Mouse (Mus musculus): ENCODE data around the gene Ddb1. TPM values are rescaled to one million over a fixed set of nuclear protein-coding genes. Genes with fewer than 3 reads are reported as not detected.
"Not testable (repeated sequence)": the region's sequence is repeated elsewhere in the genome, so short reads cannot be mapped to it uniquely, and the experiment has no call there.

Ddb1 gene
- polyA plus RNA-seq (2014; fragmentation: Nextera tagmentation; extraction: Ambion mirVana): 176 and 245 TPM in 2 replicates

- Histone ChIP-seq H3K4me3 (ENCODE audit: low read depth, low read length) (peak within 1 kb of the TSS; percentile 77), H3K4me2 (ENCODE audit: low read depth, low read length) (peak within 1 kb of the TSS; percentile 80), H3K9me3 (ENCODE audit: control insufficient read depth, low read length) (no peaks in the 10 kb centered on the region), H3K9ac (replicated peaks; ENCODE audit: low read depth, low read length) (peak within 1 kb of the TSS; percentile 66), H3K27me3 (ENCODE audit: control insufficient read depth, insufficient read depth, low read length) (no peaks in the 10 kb centered on the region), H3K4me1 (ENCODE audit: control insufficient read depth, insufficient read depth, low read length) (peaks cover 29% of the 10 kb centered on the region), H3K36me3 (ENCODE audit: control insufficient read depth, insufficient read depth, low read length) (peaks cover 28% of the 10 kb centered on the region), H3K27ac (ENCODE audit: low read depth, low read length) (peak within 1 kb of the TSS; percentile 94)
- under 1% methylated on average over 48 of the region's 49 CpGs for WGBS
- peak; percentile 96 for ATAC-seq (ENCODE audit: low read depth)
Measured at GRCm38 (mm10) chr19:10605293-10605900, at the start of gene Ddb1, which contains the start of gene Tkfc. TSS of gene Ddb1 (plus strand) at chr19:10605327. TSS of gene Tkfc (minus strand) at chr19:10605654.

- peak; percentile 99 for ATAC-seq (ENCODE audit: low read depth)
- Histone ChIP-seq H3K4me3 (ENCODE audit: low read depth, low read length) (peak within 1 kb of the TSS; percentile 45), H3K4me2 (ENCODE audit: low read depth, low read length) (peak within 1 kb of the TSS; percentile 64), H3K27ac (ENCODE audit: low read depth, low read length) (peak within 1 kb of the TSS; percentile 76), H3K4me1 (ENCODE audit: control insufficient read depth, insufficient read depth, low read length) (peaks cover 5% of the 10 kb centered on the region; the same call in 1 of the 2 replicates), H3K9ac (replicated peaks; ENCODE audit: low read depth, low read length) (peak within 1 kb of the TSS; percentile 57), H3K27me3 (ENCODE audit: control insufficient read depth, insufficient read depth, low read length) (no peaks in the 10 kb centered on the region), H3K9me3 (ENCODE audit: control insufficient read depth, low read length) (no peaks in the 10 kb centered on the region), H3K36me3 (ENCODE audit: control insufficient read depth, insufficient read depth, low read length) (peaks cover 14% of the 10 kb centered on the region)
- WGBS: 1% methylated on average over 43 of the region's 43 CpGs
Measured at GRCm38 (mm10) chr19:10555624-10556510, 49.3 kb upstream of the Ddb1 start, which contains the start of gene Tmem216. TSS of gene Tmem216 (minus strand) at chr19:10556238.

- WGBS: 72% methylated on average over 2 of the region's 2 CpGs
- H3K4me3 ChIP-seq (ENCODE audit: low read depth, low read length): no peak overlapping the region
- no peaks in the 10 kb centered on the region for H3K27me3 ChIP-seq (ENCODE audit: control insufficient read depth, insufficient read depth, low read length)
- no peak overlapping the region for H3K4me2 ChIP-seq (ENCODE audit: low read depth, low read length)
- H3K9ac ChIP-seq (replicated peaks; ENCODE audit: low read depth, low read length): no peak overlapping the region
- H3K9me3 ChIP-seq (ENCODE audit: control insufficient read depth, low read length): no peaks in the 10 kb centered on the region
- no peak overlapping the region for H3K27ac ChIP-seq (ENCODE audit: low read depth, low read length)
- H3K36me3 ChIP-seq (ENCODE audit: control insufficient read depth, insufficient read depth, low read length): peaks cover 3% of the 10 kb centered on the region; the same call in 1 of the 2 replicates
- no peak for ATAC-seq (ENCODE audit: low read depth)
- peaks cover 5% of the 10 kb centered on the region; the same call in 1 of the 2 replicates for H3K4me1 ChIP-seq (ENCODE audit: control insufficient read depth, insufficient read depth, low read length)
Measured at GRCm38 (mm10) chr19:10557001-10557400, 48.1 kb upstream of the Ddb1 start.

GRCm38 (mm10) chr19:10557430-10557829 is 47.7 kb upstream of the Ddb1 start:
- Histone ChIP-seq H3K9me3 (ENCODE audit: control insufficient read depth, low read length) (no peaks in the 10 kb centered on the region), H3K4me2 (ENCODE audit: low read depth, low read length) (no peak overlapping the region), H3K27me3 (ENCODE audit: control insufficient read depth, insufficient read depth, low read length) (no peaks in the 10 kb centered on the region), H3K4me3 (ENCODE audit: low read depth, low read length) (no peak overlapping the region), H3K4me1 (ENCODE audit: control insufficient read depth, insufficient read depth, low read length) (peaks cover 5% of the 10 kb centered on the region; the same call in 1 of the 2 replicates), H3K36me3 (ENCODE audit: control insufficient read depth, insufficient read depth, low read length) (0 out of 2 replicates have a peak, but pooled peaks cover 1% of the 10 kb centered on the region), H3K9ac (replicated peaks; ENCODE audit: low read depth, low read length) (no peak overlapping the region), H3K27ac (ENCODE audit: low read depth, low read length) (no peak overlapping the region)
- ATAC-seq (ENCODE audit: low read depth): no peak
- 58% methylated on average over 2 of the region's 2 CpGs for WGBS

- WGBS: 76% methylated on average over 4 of the region's 4 CpGs
- H3K36me3 ChIP-seq (ENCODE audit: control insufficient read depth, insufficient read depth, low read length): not testable (repeated sequence)
Measured at GRCm38 (mm10) chr19:10557837-10558375, 47.2 kb upstream of the Ddb1 start.

GRCm38 (mm10) chr19:10560108-10560507 is 45.0 kb upstream of the Ddb1 start:
- Histone ChIP-seq H3K4me2 (ENCODE audit: low read depth, low read length) (no peak overlapping the region), H3K4me1 (ENCODE audit: control insufficient read depth, insufficient read depth, low read length) (no peaks in the 10 kb centered on the region; the same call in 1 of the 2 replicates), H3K27ac (ENCODE audit: low read depth, low read length) (no peak overlapping the region), H3K4me3 (ENCODE audit: low read depth, low read length) (no peak overlapping the region), H3K36me3 (ENCODE audit: control insufficient read depth, insufficient read depth, low read length) (no peaks in the 10 kb centered on the region), H3K27me3 (ENCODE audit: control insufficient read depth, insufficient read depth, low read length) (no peaks in the 10 kb centered on the region), H3K9me3 (ENCODE audit: control insufficient read depth, low read length) (no peaks in the 10 kb centered on the region), H3K9ac (replicated peaks; ENCODE audit: low read depth, low read length) (no peak overlapping the region)
- ATAC-seq (ENCODE audit: low read depth): no peak
- WGBS: 33% methylated on average over 5 of the region's 5 CpGs

More at GRCm38 (mm10) chr19:10557837-10558375, 47.2 kb upstream of the Ddb1 start:
- not testable (repeated sequence) for H3K4me2 ChIP-seq (ENCODE audit: low read depth, low read length); H3K4me1 ChIP-seq (ENCODE audit: control insufficient read depth, insufficient read depth, low read length); ATAC-seq (ENCODE audit: low read depth); H3K27ac ChIP-seq (ENCODE audit: low read depth, low read length); H3K9me3 ChIP-seq (ENCODE audit: control insufficient read depth, low read length); H3K9ac ChIP-seq (replicated peaks; ENCODE audit: low read depth, low read length); H3K4me3 ChIP-seq (ENCODE audit: low read depth, low read length); H3K27me3 ChIP-seq (ENCODE audit: control insufficient read depth, insufficient read depth, low read length)

- Histone ChIP-seq H3K27me3 (ENCODE audit: control insufficient read depth, insufficient read depth, low read length) (no peaks in the 10 kb centered on the region), H3K4me3 (ENCODE audit: low read depth, low read length) (no peak overlapping the region), H3K9ac (replicated peaks; ENCODE audit: low read depth, low read length) (no peak overlapping the region), H3K9me3 (ENCODE audit: control insufficient read depth, low read length) (no peaks in the 10 kb centered on the region), H3K27ac (ENCODE audit: low read depth, low read length) (no peak overlapping the region), H3K4me1 (ENCODE audit: control insufficient read depth, insufficient read depth, low read length) (no peaks in the 10 kb centered on the region), H3K36me3 (ENCODE audit: control insufficient read depth, insufficient read depth, low read length) (no peaks in the 10 kb centered on the region), H3K4me2 (ENCODE audit: low read depth, low read length) (no peak overlapping the region)
- 74% methylated on average over 6 of the region's 6 CpGs for WGBS
- ATAC-seq (ENCODE audit: low read depth): no peak
Measured at GRCm38 (mm10) chr19:10561558-10562314, 43.4 kb upstream of the Ddb1 start.

GRCm38 (mm10) chr19:10562351-10562750 is 42.8 kb upstream of the Ddb1 start:
- Histone ChIP-seq H3K27ac (ENCODE audit: low read depth, low read length) (no peak overlapping the region), H3K9me3 (ENCODE audit: control insufficient read depth, low read length) (no peaks in the 10 kb centered on the region), H3K9ac (replicated peaks; ENCODE audit: low read depth, low read length) (no peak overlapping the region), H3K4me2 (ENCODE audit: low read depth, low read length) (no peak overlapping the region), H3K4me3 (ENCODE audit: low read depth, low read length) (no peak overlapping the region), H3K36me3 (ENCODE audit: control insufficient read depth, insufficient read depth, low read length) (no peaks in the 10 kb centered on the region), H3K4me1 (ENCODE audit: control insufficient read depth, insufficient read depth, low read length) (no peaks in the 10 kb centered on the region), H3K27me3 (ENCODE audit: control insufficient read depth, insufficient read depth, low read length) (no peaks in the 10 kb centered on the region)
- no peak for ATAC-seq (ENCODE audit: low read depth)
- WGBS: 68% methylated on average over 5 of the region's 5 CpGs
